Mouse (Mus musculus) E14TG2a.4 (cell line): ENCODE measurements at regions not wholly inside any gene's neighbourhood (a gene's known extent, or its start where the extent isn't known, plus 50 kb on each side); places are given as distances from the start of the nearest gene placed in this dataset.

Source experiments
- H3K27me3 ChIP-seq: 2 replicates; pipeline ENCODE4 v1.6.1; 2014; ENCODE audit warnings: low read length, control low read depth; ENCODE audit not compliant: insufficient read depth
- H3K36me3 ChIP-seq: 2 replicates; pipeline ENCODE4 v1.6.1; 2014; ENCODE audit warnings: low read length, control low read depth; ENCODE audit not compliant: insufficient read depth
- H3K4me1 ChIP-seq: replicated peaks from 2 replicates; pipeline ENCODE4 v1.6.1; 2014; ENCODE audit warnings: low read depth, low read length, control low read depth
- H3K4me3 ChIP-seq: replicated peaks from 2 replicates; pipeline ENCODE4 v1.5.1; 2014; ENCODE audit warnings: mild to moderate bottlenecking, low read length
- H3K9me3 ChIP-seq: 2 replicates; pipeline ENCODE4 v1.6.1; 2014; ENCODE audit warnings: low read length, control low read depth
- CTCF ChIP-seq: conservative IDR thresholded peaks from 2 replicates; pipeline ENCODE4 v1.5.1; 2014; ENCODE audit warnings: low read length
- NANOG ChIP-seq: IDR thresholded peaks from 2 replicates; pipeline ENCODE4 v1.6.1; 2014; ENCODE audit warnings: borderline replicate concordance, low read length, mixed read lengths

GRCm38 (mm10) chr17:93817656-93818055 lies 618.8 kb downstream of the Adcyap1 start:
- TF ChIP-seq CTCF, result no peak
- no peak for TF ChIP-seq NANOG
- peaks cover 16% of the 10 kb centered on the region for H3K4me1 ChIP-seq
- no peaks in the 10 kb centered on the region for H3K9me3 ChIP-seq
- peak overlapping the region; percentile 53 for H3K4me3 ChIP-seq
- H3K36me3 ChIP-seq, result no peaks in the 10 kb centered on the region
- H3K27me3 ChIP-seq, result no peaks in the 10 kb centered on the region
